Mouse (Mus musculus): Measurements from ENCODE around the gene A430078G23Rik.
"Not testable (repeated sequence)": the region's sequence is repeated elsewhere in the genome, so short reads cannot be mapped to it uniquely, and the experiment has no call there.

A430078G23Rik gene

GRCm38 (mm10) chr8:3353189-3353810, at the start of gene A430078G23Rik:
Gene A430078G23Rik, plus strand, starts transcription at chr8:3353415.
- DNase-seq (ENCODE audit: low spot score), result no peak

- not testable (repeated sequence) for DNase-seq (ENCODE audit: low spot score)
Observed at GRCm38 (mm10) chr8:3308205-3308800, 44.9 kb upstream of the A430078G23Rik start.

GRCm38 (mm10) chr8:3309636-3310035, 43.6 kb upstream of the A430078G23Rik start:
- DNase-seq (ENCODE audit: low spot score), result no peak

GRCm38 (mm10) chr8:3311482-3311881, 41.7 kb upstream of the A430078G23Rik start:
- DNase-seq (ENCODE audit: low spot score), result no peak

- not testable (repeated sequence) for DNase-seq (ENCODE audit: low spot score)
Observed at GRCm38 (mm10) chr8:3313417-3313816, 39.8 kb upstream of the A430078G23Rik start.

- DNase-seq (ENCODE audit: low spot score), result no peak
Observed at GRCm38 (mm10) chr8:3313843-3314242, 39.4 kb upstream of the A430078G23Rik start.

GRCm38 (mm10) chr8:3314345-3314744, 38.9 kb upstream of the A430078G23Rik start:
- DNase-seq (ENCODE audit: low spot score), result no peak

- no peak for DNase-seq (ENCODE audit: low spot score)
Observed at GRCm38 (mm10) chr8:3316585-3316984, 36.6 kb upstream of the A430078G23Rik start.

- DNase-seq (ENCODE audit: low spot score), result not testable (repeated sequence)
Observed at GRCm38 (mm10) chr8:3319267-3319666, 33.9 kb upstream of the A430078G23Rik start.

GRCm38 (mm10) chr8:3324253-3324652, 29.0 kb upstream of the A430078G23Rik start:
- no peak for DNase-seq (ENCODE audit: low spot score)

- no peak for DNase-seq (ENCODE audit: low spot score)
Observed at GRCm38 (mm10) chr8:3327056-3327455, 26.2 kb upstream of the A430078G23Rik start.

- DNase-seq (ENCODE audit: low spot score), result no peak
Observed at GRCm38 (mm10) chr8:3327538-3328245, 25.5 kb upstream of the A430078G23Rik start.

- peak; percentile 47 for DNase-seq (ENCODE audit: low spot score)
Observed at GRCm38 (mm10) chr8:3330662-3331061, 22.6 kb upstream of the A430078G23Rik start.

- DNase-seq (ENCODE audit: low spot score), result no peak
Observed at GRCm38 (mm10) chr8:3331692-3332091, 21.5 kb upstream of the A430078G23Rik start.

GRCm38 (mm10) chr8:3335881-3336280, 17.3 kb upstream of the A430078G23Rik start:
- DNase-seq (ENCODE audit: low spot score), result no peak

- peak; percentile 46 for DNase-seq (ENCODE audit: low spot score)
Observed at GRCm38 (mm10) chr8:3336658-3337524, 16.3 kb upstream of the A430078G23Rik start.

- DNase-seq (ENCODE audit: low spot score), result not testable (repeated sequence)
Observed at GRCm38 (mm10) chr8:3337525-3337824, 15.7 kb upstream of the A430078G23Rik start.

- DNase-seq (ENCODE audit: low spot score), result no peak
Observed at GRCm38 (mm10) chr8:3337971-3338370, 15.2 kb upstream of the A430078G23Rik start.

- not testable (repeated sequence) for DNase-seq (ENCODE audit: low spot score)
Observed at GRCm38 (mm10) chr8:3340711-3341110, 12.5 kb upstream of the A430078G23Rik start.

GRCm38 (mm10) chr8:3345337-3345736, 7.9 kb upstream of the A430078G23Rik start:
- DNase-seq (ENCODE audit: low spot score), result no peak

- DNase-seq (ENCODE audit: low spot score), result no peak
Observed at GRCm38 (mm10) chr8:3346691-3347413, 6.4 kb upstream of the A430078G23Rik start.

Data from urinary bladder, postnatal 14 days (tissue).